Mouse (Mus musculus): ENCODE results near the gene Gm13696. TPM values are rescaled to one million over a fixed set of nuclear protein-coding genes. Genes with fewer than 3 reads are reported as not detected.
"Not testable (repeated sequence)": the region's sequence is repeated elsewhere in the genome, so short reads cannot be mapped to it uniquely, and the experiment has no call there.

The Gm13696 gene
- 0.44 TPM in 1 of 2 replicates, not detected in the other for total RNA-seq (2014; fragmentation: Nextera tagmentation)
- total RNA-seq (2017): not detected in 2 replicates

- not testable (repeated sequence) for ATAC-seq (replicated peaks; ENCODE audit: low FRiP score, low TSS enrichment, poor library complexity, severe bottlenecking)
These were observed at the start of gene Gm13696 for GRCm38 (mm10) chr2:83972823-83973222. Gm13696 (plus strand) TSS chr2:83973123.

GRCm38 (mm10) chr2:83929478-83930088, 43.3 kb upstream of the Gm13696 start:
- peak; percentile 71 for ATAC-seq (replicated peaks; ENCODE audit: low FRiP score, low TSS enrichment, poor library complexity, severe bottlenecking)

GRCm38 (mm10) chr2:83940931-83941361, 32.0 kb upstream of the Gm13696 start, which contains the start of gene Zswim2:
Zswim2 (minus strand) TSS chr2:83941228.
- peak; percentile 74 for ATAC-seq (replicated peaks; ENCODE audit: low FRiP score, low TSS enrichment, poor library complexity, severe bottlenecking)

- no peak for ATAC-seq (replicated peaks; ENCODE audit: low FRiP score, low TSS enrichment, poor library complexity, severe bottlenecking)
These were observed 31.5 kb upstream of the Gm13696 start for GRCm38 (mm10) chr2:83941378-83941777.

GRCm38 (mm10) chr2:83941792-83942191, 31.1 kb upstream of the Gm13696 start:
- ATAC-seq (replicated peaks; ENCODE audit: low FRiP score, low TSS enrichment, poor library complexity, severe bottlenecking): no peak

GRCm38 (mm10) chr2:83955393-83955792, 17.5 kb upstream of the Gm13696 start, which contains the start of gene Gm13698:
Gm13698 (plus strand) TSS chr2:83955693.
- not testable (repeated sequence) for ATAC-seq (replicated peaks; ENCODE audit: low FRiP score, low TSS enrichment, poor library complexity, severe bottlenecking)

GRCm38 (mm10) chr2:83961203-83961602, 11.7 kb upstream of the Gm13696 start, which contains the start of gene Gm13693:
Gm13693 (plus strand) TSS chr2:83961503.
- ATAC-seq (replicated peaks; ENCODE audit: low FRiP score, low TSS enrichment, poor library complexity, severe bottlenecking): not testable (repeated sequence)

- ATAC-seq (replicated peaks; ENCODE audit: low FRiP score, low TSS enrichment, poor library complexity, severe bottlenecking): not testable (repeated sequence)
These were observed 5.9 kb upstream of the Gm13696 start, which contains the start of gene Gm13695 for GRCm38 (mm10) chr2:83967013-83967412. Gm13695 (plus strand) TSS chr2:83967313.

- ATAC-seq (replicated peaks; ENCODE audit: low FRiP score, low TSS enrichment, poor library complexity, severe bottlenecking): not testable (repeated sequence)
These were observed 5.7 kb downstream of the Gm13696 start, which contains the start of gene Gm13694 for GRCm38 (mm10) chr2:83978633-83979032. Gm13694 (plus strand) TSS chr2:83978933.

- not testable (repeated sequence) for ATAC-seq (replicated peaks; ENCODE audit: low FRiP score, low TSS enrichment, poor library complexity, severe bottlenecking)
These were observed 11.5 kb downstream of the Gm13696 start, which contains the start of gene Gm13697 for GRCm38 (mm10) chr2:83984443-83984842. Gm13697 (plus strand) TSS chr2:83984743.

GRCm38 (mm10) chr2:83990253-83990652, 17.3 kb downstream of the Gm13696 start, which contains the start of gene Gm13691:
Gm13691 (plus strand) TSS chr2:83990553.
- ATAC-seq (replicated peaks; ENCODE audit: low FRiP score, low TSS enrichment, poor library complexity, severe bottlenecking): not testable (repeated sequence)

GRCm38 (mm10) chr2:83993639-83994255, 20.8 kb downstream of the Gm13696 start:
- peak; percentile 89 for ATAC-seq (replicated peaks; ENCODE audit: low FRiP score, low TSS enrichment, poor library complexity, severe bottlenecking)

- ATAC-seq (replicated peaks; ENCODE audit: low FRiP score, low TSS enrichment, poor library complexity, severe bottlenecking): not testable (repeated sequence)
These were observed 21.6 kb downstream of the Gm13696 start for GRCm38 (mm10) chr2:83994526-83994925.

GRCm38 (mm10) chr2:84008913-84009312, 36.0 kb downstream of the Gm13696 start:
- ATAC-seq (replicated peaks; ENCODE audit: low FRiP score, low TSS enrichment, poor library complexity, severe bottlenecking): no peak

GRCm38 (mm10) chr2:84009818-84010217, 36.9 kb downstream of the Gm13696 start:
- ATAC-seq (replicated peaks; ENCODE audit: low FRiP score, low TSS enrichment, poor library complexity, severe bottlenecking): peak; percentile 71

- no peak for ATAC-seq (replicated peaks; ENCODE audit: low FRiP score, low TSS enrichment, poor library complexity, severe bottlenecking)
These were observed 41.6 kb downstream of the Gm13696 start for GRCm38 (mm10) chr2:84014572-84014971.

- ATAC-seq (replicated peaks; ENCODE audit: low FRiP score, low TSS enrichment, poor library complexity, severe bottlenecking): not testable (repeated sequence)
These were observed 43.4 kb downstream of the Gm13696 start for GRCm38 (mm10) chr2:84016291-84016690.

GRCm38 (mm10) chr2:84018330-84018729, 45.4 kb downstream of the Gm13696 start:
- ATAC-seq (replicated peaks; ENCODE audit: low FRiP score, low TSS enrichment, poor library complexity, severe bottlenecking): peak; percentile 91

GRCm38 (mm10) chr2:84019519-84020305, 46.8 kb downstream of the Gm13696 start:
- peak; percentile 79 for ATAC-seq (replicated peaks; ENCODE audit: low FRiP score, low TSS enrichment, poor library complexity, severe bottlenecking)
